Mouse (Mus musculus) hindbrain, embryonic 14.5 days (tissue): ENCODE measurements around the gene Diablo. TPM values are rescaled to one million over a fixed set of nuclear protein-coding genes. Genes with fewer than 3 reads are reported as not detected.
"Not testable (repeated sequence)": the region's sequence is repeated elsewhere in the genome, so short reads cannot be mapped to it uniquely, and the experiment has no call there.

Experiments used
- ATAC-seq: fragments of 200-750 bp; cut with Nextera tagmentation; 2 replicates; pipeline ENCODE4 v1.8.0; 2017; ENCODE audit warnings: moderate number of reproducible peaks, mild to moderate bottlenecking, moderate TSS enrichment, moderate library complexity; ENCODE audit not compliant: low FRiP score
- DNase-seq: peaks from one replicate; pipeline ENCODE4 v3.0.0-alpha.2; 2015; ENCODE audit warnings: low spot score
- H3K27ac ChIP-seq: fragments of 300-500 bp; sonication (generic); 2 replicates; pipeline ENCODE4 v1.5.1; 2014; ENCODE audit warnings: mild to moderate bottlenecking, moderate library complexity
- H3K27me3 ChIP-seq: fragments of 300-500 bp; sonication (generic); 2 replicates; pipeline ENCODE4 v1.6.1; 2014; ENCODE audit warnings: mild to moderate bottlenecking, low read length, mixed read lengths; ENCODE audit not compliant: control insufficient read depth, insufficient read depth
- H3K36me3 ChIP-seq: fragments of 300-500 bp; sonication (generic); replicated peaks from 2 replicates; pipeline ENCODE4 v1.6.1; 2014; ENCODE audit not compliant: control insufficient read depth, insufficient read depth
- H3K4me1 ChIP-seq: fragments of 300-500 bp; sonication (generic); replicated peaks from 2 replicates; pipeline ENCODE4 v1.6.1; 2014; ENCODE audit warnings: antibody characterized with exemption, low read length, mixed read lengths; ENCODE audit not compliant: control insufficient read depth, insufficient read depth
- H3K4me2 ChIP-seq: fragments of 300-500 bp; sonication (generic); replicated peaks from 2 replicates; pipeline ENCODE4 v1.6.1; 2014; ENCODE audit warnings: mild to moderate bottlenecking, moderate library complexity
- H3K4me3 ChIP-seq: fragments of 300-500 bp; sonication (generic); replicated peaks from 2 replicates; pipeline ENCODE4 v1.5.1; 2014; ENCODE audit warnings: mild to moderate bottlenecking, low read length
- H3K9ac ChIP-seq: fragments of 300-500 bp; sonication (generic); 2 replicates; pipeline ENCODE4 v1.6.1; 2014
- H3K9me3 ChIP-seq: fragments of 300-500 bp; sonication (generic); 2 replicates; pipeline ENCODE4 v1.6.1; 2016; ENCODE audit warnings: low read length; ENCODE audit not compliant: control insufficient read depth
- WGBS: fragments of 180-500 bp; shearing (Covaris S2); extraction: QIAGEN DNeasy Blood & Tissue Kit; methylation state at CpG from one replicate; pipeline ENCODE4 v1.1.7; 2014; 5-methylcytosine and 5-hydroxymethylcytosine counted together
- polyA plus RNA-seq: library from polyadenylated mRNA; unstranded; fragments of >200 nt; fragmentation: Nextera tagmentation; extraction: Ambion mirVana; gene quantifications from 2 replicates; pipeline ENCODE4 v1.2.1, GENCODE M21; 2014

The Diablo gene
- polyA plus RNA-seq, 1 experiment from 2014 or later, result 110 TPM

- H3K36me3 ChIP-seq, result peaks cover 45% of the 10 kb centered on the region
- 84% methylated on average over 3 of the region's 3 CpGs for WGBS
- H3K9ac ChIP-seq, H3K9me3 ChIP-seq, H3K27me3 ChIP-seq, DNase-seq, H3K4me3 ChIP-seq, ATAC-seq, H3K4me2 ChIP-seq, H3K27ac ChIP-seq: not testable (repeated sequence)
- H3K4me1 ChIP-seq, result peaks cover 16% of the 10 kb centered on the region
Observed at GRCm38 (mm10) chr5:123511426-123511825, 12.6 kb downstream of the Diablo start.

GRCm38 (mm10) chr5:123510160-123510559 is 13.8 kb downstream of the Diablo start, which contains the start of gene B3gnt4:
Gene B3gnt4 (plus strand): TSS chr5:123510460.
- peaks cover 16% of the 10 kb centered on the region for H3K4me1 ChIP-seq
- H3K4me3 ChIP-seq, result no peak within 1 kb of the TSS
- H3K36me3 ChIP-seq, result peaks cover 33% of the 10 kb centered on the region
- no peak for ATAC-seq
- peak within 1 kb of the TSS; percentile 69 for H3K4me2 ChIP-seq
- DNase-seq, result no peak
- WGBS, result 90% methylated on average over 5 of the region's 5 CpGs
- no peak within 1 kb of the TSS for H3K27ac ChIP-seq
- no peaks in the 10 kb centered on the region for H3K9me3 ChIP-seq
- no peak within 1 kb of the TSS for H3K9ac ChIP-seq
- no peaks in the 10 kb centered on the region for H3K27me3 ChIP-seq

- H3K4me1 ChIP-seq, result peaks cover 16% of the 10 kb centered on the region
- H3K9me3 ChIP-seq, result no peaks in the 10 kb centered on the region
- DNase-seq (no peak), ATAC-seq (no peak; the same call in 1 of the 2 replicates)
- H3K4me2 ChIP-seq, result peak overlapping the region; percentile 69
- 9% methylated on average over 12 of the region's 12 CpGs for WGBS
- no peak overlapping the region for H3K27ac ChIP-seq
- peak overlapping the region; percentile 56 for H3K4me3 ChIP-seq
- H3K27me3 ChIP-seq, result no peaks in the 10 kb centered on the region
- H3K36me3 ChIP-seq, result peaks cover 27% of the 10 kb centered on the region
- peak overlapping the region; percentile 62 for H3K9ac ChIP-seq
Observed at GRCm38 (mm10) chr5:123508921-123509320, 15.1 kb downstream of the Diablo start.

- peaks cover 22% of the 10 kb centered on the region for H3K36me3 ChIP-seq
- 1% methylated on average over 56 of the region's 59 CpGs for WGBS
- H3K9me3 ChIP-seq, result no peaks in the 10 kb centered on the region
- ATAC-seq, result peak; percentile 87
- no peaks in the 10 kb centered on the region for H3K27me3 ChIP-seq
- peak; percentile 88 for DNase-seq
- H3K27ac ChIP-seq, result no peak overlapping the region; the same call in 1 of the 2 replicates
- H3K4me1 ChIP-seq, result peaks cover 16% of the 10 kb centered on the region
- H3K9ac ChIP-seq, result peak overlapping the region; percentile 62
- peak overlapping the region; percentile 69 for H3K4me2 ChIP-seq
- peak overlapping the region; percentile 56 for H3K4me3 ChIP-seq
Observed at GRCm38 (mm10) chr5:123507936-123508723, 15.8 kb downstream of the Diablo start.

- Histone ChIP-seq H3K4me1 (no peaks in the 10 kb centered on the region), H3K36me3 (no peaks in the 10 kb centered on the region), H3K4me2 (no peak overlapping the region), H3K27ac (no peak overlapping the region), H3K9me3 (no peaks in the 10 kb centered on the region), H3K27me3 (no peaks in the 10 kb centered on the region), H3K4me3 (no peak overlapping the region), H3K9ac (no peak overlapping the region)
- WGBS, result 85% methylated on average over 4 of the region's 4 CpGs
- DNase-seq (no peak), ATAC-seq (no peak)
Observed at GRCm38 (mm10) chr5:123501973-123502372, 22.0 kb downstream of the Diablo start.

GRCm38 (mm10) chr5:123499717-123500116 is 24.3 kb downstream of the Diablo start:
- DNase-seq (peak; percentile 49), ATAC-seq (no peak)
- Histone ChIP-seq H3K27me3 (no peaks in the 10 kb centered on the region), H3K27ac (no peak overlapping the region), H3K36me3 (no peaks in the 10 kb centered on the region), H3K4me2 (no peak overlapping the region), H3K9me3 (no peaks in the 10 kb centered on the region), H3K4me3 (no peak overlapping the region), H3K4me1 (no peaks in the 10 kb centered on the region), H3K9ac (no peak overlapping the region)
- WGBS, result 52% methylated on average over 4 of the region's 4 CpGs

GRCm38 (mm10) chr5:123489935-123490334 is 34.0 kb downstream of the Diablo start:
- no peaks in the 10 kb centered on the region for H3K9me3 ChIP-seq
- H3K4me2 ChIP-seq, result no peak overlapping the region
- no peaks in the 10 kb centered on the region for H3K27me3 ChIP-seq
- no peak overlapping the region for H3K27ac ChIP-seq
- ATAC-seq (no peak), DNase-seq (no peak)
- peaks cover 8% of the 10 kb centered on the region; the same call in 1 of the 2 replicates for H3K4me1 ChIP-seq
- no peak overlapping the region for H3K9ac ChIP-seq
- no peak overlapping the region for H3K4me3 ChIP-seq
- 68% methylated on average over 9 of the region's 9 CpGs for WGBS
- no peaks in the 10 kb centered on the region for H3K36me3 ChIP-seq

- H3K9me3 ChIP-seq, result no peaks in the 10 kb centered on the region
- H3K36me3 ChIP-seq, result no peaks in the 10 kb centered on the region
- peaks cover 8% of the 10 kb centered on the region; the same call in 1 of the 2 replicates for H3K4me1 ChIP-seq
- no peak for ATAC-seq
- 10% methylated on average over 25 of the region's 25 CpGs for WGBS
- H3K4me2 ChIP-seq, result peak within 1 kb of the TSS; percentile 53
- no peak within 1 kb of the TSS for H3K9ac ChIP-seq
- peak; percentile 44 for DNase-seq
- peak within 1 kb of the TSS; percentile 4; the same call in 1 of the 2 replicates for H3K4me3 ChIP-seq
- no peak within 1 kb of the TSS for H3K27ac ChIP-seq
- no peaks in the 10 kb centered on the region for H3K27me3 ChIP-seq
Observed at GRCm38 (mm10) chr5:123489112-123489785, 34.7 kb downstream of the Diablo start, which contains the start of the genes Lrrc43 and Il31. Gene Lrrc43 (plus strand): TSS chr5:123489305. Gene Il31 (minus strand): TSS chr5:123489489.

- Histone ChIP-seq H3K27me3 (no peaks in the 10 kb centered on the region), H3K9me3 (no peaks in the 10 kb centered on the region), H3K27ac (no peak overlapping the region), H3K36me3 (no peaks in the 10 kb centered on the region), H3K4me3 (no peak overlapping the region), H3K4me1 (peaks cover 8% of the 10 kb centered on the region; the same call in 1 of the 2 replicates), H3K9ac (no peak overlapping the region), H3K4me2 (no peak overlapping the region)
- ATAC-seq (no peak), DNase-seq (no peak)
- WGBS, result 86% methylated on average over 11 of the region's 11 CpGs
Observed at GRCm38 (mm10) chr5:123487659-123488395, 36.1 kb downstream of the Diablo start.
